Mouse (Mus musculus) cerebellum, adult 2 months (tissue): ENCODE data around the gene Mapk12. TPM values are rescaled to one million over a fixed set of nuclear protein-coding genes. Genes with fewer than 3 reads are reported as not detected.

Experiments used
- DNase-seq, 2 experiments: peaks; one replicate each; pipeline ENCODE4 v3.0.0; 2021
- H3K27ac ChIP-seq: fragments of 200-500 bp; 2 replicates; pipeline ENCODE4 v1.5.1; 2012; ENCODE audit warnings: low read length, control low read depth, inconsistent platforms; ENCODE audit not compliant: insufficient read depth
- H3K27me3 ChIP-seq: fragments of 200-500 bp; 2 replicates; pipeline ENCODE4 v1.6.1; 2012; ENCODE audit warnings: inconsistent platforms, mild to moderate bottlenecking, low read length, moderate library complexity; ENCODE audit not compliant: control insufficient read depth, insufficient read depth
- H3K4me1 ChIP-seq: fragments of 200-500 bp; 2 replicates; pipeline ENCODE4 v1.6.1; 2011; ENCODE audit warnings: low read length; ENCODE audit not compliant: control insufficient read depth, insufficient read depth
- H3K4me3 ChIP-seq: fragments of 200-500 bp; replicated peaks from 2 replicates; pipeline ENCODE3; 2011; ENCODE audit warnings: mild to moderate bottlenecking, low read depth, low read length, control low read depth; ENCODE audit not compliant: insufficient read depth
- CTCF ChIP-seq: fragments of 200-500 bp; IDR thresholded peaks from 2 replicates; pipeline ENCODE4 v1.5.1; 2011; ENCODE audit warnings: low read depth, mild to moderate bottlenecking, control low read depth, low read length, moderate library complexity, borderline replicate concordance; ENCODE audit not compliant: insufficient read depth
- POLR2A ChIP-seq: fragments of 200-500 bp; IDR thresholded peaks from 2 replicates; pipeline ENCODE4 v1.6.1; 2011; ENCODE audit warnings: low read length, control low read depth, borderline replicate concordance; ENCODE audit not compliant: insufficient read depth
- WGBS: fragments of 180-500 bp; shearing (Covaris S2); methylation state at CpG from one replicate; pipeline ENCODE4 v1.1.7; 2018; 5-methylcytosine and 5-hydroxymethylcytosine counted together
- polyA plus RNA-seq: library from polyadenylated mRNA; depleted of rRNA; stranded (reverse); fragments of >200 nt; gene quantifications from 2 replicates; pipeline ENCODE4 v1.2.3, GENCODE M21; 2012

Gene Mapk12
- polyA plus RNA-seq, 1 experiment, result 112 TPM

- Histone ChIP-seq H3K27ac (peak within 1 kb of the TSS; percentile 58), H3K4me1 (peaks cover 15% of the 10 kb centered on the region), H3K27me3 (no peaks in the 10 kb centered on the region), H3K4me3 (peak within 1 kb of the TSS; percentile 70)
- TF ChIP-seq POLR2A, result peak; percentile 47
- peak; percentile 93 for TF ChIP-seq CTCF
- peak; percentile 92 to 97 for DNase-seq
- 2% methylated on average over 36 of the region's 36 CpGs for WGBS
Measured at GRCm38 (mm10) chr15:89128382-89129350, 11.8 kb downstream of the Mapk12 start, which contains the start of gene Hdac10. TSS of gene Hdac10 (minus strand) at chr15:89128700.

- 47% methylated on average over 8 of the region's 8 CpGs for WGBS
- DNase-seq, result peak in 1 of 2 experiments; percentile 41
Measured at GRCm38 (mm10) chr15:89127364-89127940, 13.1 kb downstream of the Mapk12 start.

GRCm38 (mm10) chr15:89126622-89127021, 13.9 kb downstream of the Mapk12 start:
- WGBS, result 83% methylated on average over 8 of the region's 8 CpGs
- Histone ChIP-seq H3K27me3 (no peaks in the 10 kb centered on the region), H3K4me3 (no peak overlapping the region), H3K4me1 (peaks cover 17% of the 10 kb centered on the region), H3K27ac (no peak overlapping the region)
- TF ChIP-seq POLR2A, result no peak
- no peak for TF ChIP-seq CTCF
- DNase-seq, result no peak

More at GRCm38 (mm10) chr15:89127364-89127940, 13.1 kb downstream of the Mapk12 start:
- Histone ChIP-seq H3K27ac (peak overlapping the region; percentile 58), H3K4me3 (peak overlapping the region; percentile 70), H3K27me3 (no peaks in the 10 kb centered on the region), H3K4me1 (peaks cover 17% of the 10 kb centered on the region)
- TF ChIP-seq POLR2A (no peak), CTCF (no peak)

- TF ChIP-seq POLR2A (no peak), CTCF (no peak)
- Histone ChIP-seq H3K27ac (no peak overlapping the region), H3K4me3 (no peak overlapping the region), H3K27me3 (no peaks in the 10 kb centered on the region), H3K4me1 (peaks cover 17% of the 10 kb centered on the region)
- 89% methylated on average over 9 of the region's 9 CpGs for WGBS
- DNase-seq, result no peak
Measured at GRCm38 (mm10) chr15:89125351-89125750, 15.2 kb downstream of the Mapk12 start.

- WGBS, result 91% methylated on average over 3 of the region's 3 CpGs
- DNase-seq, result no peak
- H3K27ac ChIP-seq, result no peak overlapping the region
- TF ChIP-seq POLR2A (no peak), CTCF (no peak)
- H3K27me3 ChIP-seq, result no peaks in the 10 kb centered on the region
- peaks cover 21% of the 10 kb centered on the region for H3K4me1 ChIP-seq
- H3K4me3 ChIP-seq, result no peak overlapping the region
Measured at GRCm38 (mm10) chr15:89124312-89124711, 16.2 kb downstream of the Mapk12 start.

GRCm38 (mm10) chr15:89123595-89123994, 16.9 kb downstream of the Mapk12 start:
- 7% methylated on average over 11 of the region's 11 CpGs for WGBS
- TF ChIP-seq CTCF (no peak), POLR2A (no peak)
- Histone ChIP-seq H3K4me1 (peaks cover 21% of the 10 kb centered on the region), H3K27ac (peak overlapping the region; percentile 78), H3K27me3 (no peaks in the 10 kb centered on the region), H3K4me3 (peak overlapping the region; percentile 88)
- DNase-seq, result peak; percentile 64 to 65

- Histone ChIP-seq H3K27me3 (no peaks in the 10 kb centered on the region), H3K4me3 (peak within 1 kb of the TSS; percentile 88), H3K27ac (peak within 1 kb of the TSS; percentile 78), H3K4me1 (peaks cover 21% of the 10 kb centered on the region)
- TF ChIP-seq POLR2A, result peak; percentile 83
- no peak for TF ChIP-seq CTCF
- WGBS, result under 1% methylated on average over 47 of the region's 47 CpGs
- peak; percentile 96 to 98 for DNase-seq
Measured at GRCm38 (mm10) chr15:89122649-89123366, 17.7 kb downstream of the Mapk12 start, which contains the start of gene Tubgcp6. TSS of gene Tubgcp6 (minus strand) at chr15:89123112.
